Mouse (Mus musculus) stomach, postnatal 0 days (tissue): ENCODE results near the gene Fam163a. TPM values are rescaled to one million over a fixed set of nuclear protein-coding genes. Genes with fewer than 3 reads are reported as not detected.

ENCODE experiments used
- ATAC-seq: fragments of 200-750 bp; cut with Nextera tagmentation; 2 replicates; pipeline ENCODE4 v1.8.0; 2017; ENCODE audit not compliant: low FRiP score, low TSS enrichment
- DNase-seq: peaks from one replicate; pipeline ENCODE4 v3.0.0-alpha.2; 2016; ENCODE audit warnings: low spot score
- H3K27ac ChIP-seq: fragments of 300-500 bp; sonication (generic); replicated peaks from 2 replicates; pipeline ENCODE4 v1.5.1; 2014; ENCODE audit warnings: mild to moderate bottlenecking, control low read depth
- H3K27me3 ChIP-seq: fragments of 300-500 bp; sonication (generic); 2 replicates; pipeline ENCODE4 v1.6.1; 2014; ENCODE audit warnings: low read length; ENCODE audit not compliant: control insufficient read depth, insufficient read depth
- H3K36me3 ChIP-seq: fragments of 300-500 bp; sonication (generic); 2 replicates; pipeline ENCODE4 v1.6.1; 2014; ENCODE audit warnings: low read length, mixed read lengths; ENCODE audit not compliant: control insufficient read depth, insufficient read depth
- H3K4me1 ChIP-seq: fragments of 300-500 bp; sonication (generic); replicated peaks from 2 replicates; pipeline ENCODE4 v1.6.1; 2014; ENCODE audit warnings: antibody characterized with exemption; ENCODE audit not compliant: control insufficient read depth, insufficient read depth
- H3K4me2 ChIP-seq: fragments of 300-500 bp; sonication (generic); replicated peaks from 2 replicates; pipeline ENCODE4 v1.6.1; 2014; ENCODE audit warnings: low read depth, mild to moderate bottlenecking, control low read depth, moderate library complexity
- H3K4me3 ChIP-seq: fragments of 300-500 bp; sonication (generic); 2 replicates; pipeline ENCODE4 v1.5.1; 2014; ENCODE audit warnings: low read depth, low read length, control low read depth
- H3K9ac ChIP-seq: fragments of 300-500 bp; sonication (generic); 2 replicates; pipeline ENCODE4 v1.6.1; 2014; ENCODE audit warnings: mild to moderate bottlenecking, low read length, control low read depth, mixed read lengths
- H3K9me3 ChIP-seq: fragments of 300-500 bp; sonication (generic); 2 replicates; pipeline ENCODE4 v1.6.1; 2016; ENCODE audit warnings: low read length; ENCODE audit not compliant: control insufficient read depth
- CTCF ChIP-seq: IDR thresholded peaks from 2 replicates; pipeline ENCODE4 v1.5.1; 2016; ENCODE audit warnings: antibody characterized with exemption, low read depth, mild to moderate bottlenecking, moderate library complexity
- EP300 ChIP-seq: optimal IDR thresholded peaks from 2 replicates; pipeline ENCODE3; 2016; ENCODE audit warnings: antibody characterized with exemption
- WGBS: fragments of 180-500 bp; shearing (Covaris S2); extraction: QIAGEN DNeasy Blood & Tissue Kit; methylation state at CpG from one replicate; pipeline ENCODE4 v1.1.7; 2014; 5-methylcytosine and 5-hydroxymethylcytosine counted together
- polyA plus RNA-seq: library from polyadenylated mRNA; unstranded; fragments of >200 nt; fragmentation: Nextera tagmentation; extraction: Ambion mirVana; gene quantifications from 2 replicates; pipeline ENCODE4 v1.2.1, GENCODE M21; 2015

Fam163a gene
- polyA plus RNA-seq, 1 experiment from 2014 or later = 1.2 TPM

DNA sequence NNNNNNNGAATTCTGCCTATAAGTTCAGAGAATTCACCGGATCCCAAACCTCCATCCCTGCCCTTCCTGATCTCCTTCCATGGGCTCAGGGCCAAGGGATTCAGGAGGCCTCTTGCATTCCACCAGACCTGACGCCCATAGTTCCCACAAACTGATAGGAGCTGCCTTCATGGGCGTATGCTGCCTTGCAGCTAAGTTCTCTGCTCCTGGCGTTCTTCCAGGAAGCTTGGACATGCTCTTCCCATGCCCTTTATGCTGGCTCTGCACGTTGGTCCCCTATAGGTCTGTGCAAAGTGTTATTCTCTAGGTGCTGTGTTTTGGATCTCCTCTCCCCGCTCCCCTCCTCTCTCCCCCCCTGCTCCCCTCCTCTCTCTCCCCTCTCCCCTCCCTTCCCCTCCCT, 36.1 kb downstream of the Fam163a start:
- no peaks in the 10 kb centered on the region for H3K36me3 ChIP-seq
- peak; percentile 45; the same call in 1 of the 2 replicates for ATAC-seq
- H3K27me3 ChIP-seq = no peaks in the 10 kb centered on the region
- WGBS = 24% methylated on average over 6 of the region's 6 CpGs
- H3K9me3 ChIP-seq = no peaks in the 10 kb centered on the region
- H3K9ac ChIP-seq = no peak overlapping the region
- no peaks in the 10 kb centered on the region for H3K4me1 ChIP-seq
- H3K4me2 ChIP-seq = no peak overlapping the region
- no peak overlapping the region for H3K4me3 ChIP-seq
- H3K27ac ChIP-seq = no peak overlapping the region
- no peak for TF ChIP-seq CTCF
- TF ChIP-seq EP300 = no peak
- peak; percentile 50 for DNase-seq

DNA sequence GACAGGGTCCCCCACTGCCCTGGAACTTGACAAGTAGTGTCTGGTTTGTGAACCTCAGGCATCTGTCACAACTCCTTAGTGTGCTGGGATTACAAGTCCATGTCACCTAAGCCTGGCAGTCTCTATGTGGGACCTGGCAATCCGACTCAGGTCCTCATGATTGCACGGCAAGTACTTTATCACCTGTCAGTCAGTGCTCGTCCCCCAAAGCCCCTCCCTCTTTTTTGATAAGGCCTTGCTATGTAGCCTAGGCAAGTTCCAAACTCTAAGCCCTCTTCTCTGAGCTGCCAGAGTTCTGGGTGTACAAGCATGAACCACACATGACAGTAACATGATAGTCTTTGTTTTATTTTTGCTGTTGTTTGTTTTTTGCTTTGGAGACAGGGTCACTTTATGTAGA, 88.1 kb downstream of the Fam163a start:
- Histone ChIP-seq H3K9me3 (no peaks in the 10 kb centered on the region), H3K9ac (no peak overlapping the region), H3K27ac (no peak overlapping the region), H3K27me3 (0 out of 2 replicates have a peak, but pooled peaks cover 3% of the 10 kb centered on the region), H3K4me3 (no peak overlapping the region), H3K4me2 (no peak overlapping the region), H3K4me1 (no peaks in the 10 kb centered on the region), H3K36me3 (no peaks in the 10 kb centered on the region)
- 51% methylated on average over 3 of the region's 3 CpGs for WGBS
- no peak for DNase-seq
- TF ChIP-seq CTCF (no peak), EP300 (no peak)
- no peak for ATAC-seq

GRCm38 (mm10) chr1:156113884-156114499, 90.8 kb downstream of the Fam163a start:
- Histone ChIP-seq H3K4me1 (no peaks in the 10 kb centered on the region), H3K4me2 (no peak overlapping the region), H3K36me3 (no peaks in the 10 kb centered on the region), H3K27ac (no peak overlapping the region), H3K4me3 (no peak overlapping the region), H3K9me3 (no peaks in the 10 kb centered on the region), H3K9ac (no peak overlapping the region), H3K27me3 (0 out of 2 replicates have a peak, but pooled peaks cover 3% of the 10 kb centered on the region)
- no peak for TF ChIP-seq CTCF
- TF ChIP-seq EP300 = no peak
- ATAC-seq (no peak), DNase-seq (no peak)
- 67% methylated on average over 8 of the region's 8 CpGs for WGBS

DNA sequence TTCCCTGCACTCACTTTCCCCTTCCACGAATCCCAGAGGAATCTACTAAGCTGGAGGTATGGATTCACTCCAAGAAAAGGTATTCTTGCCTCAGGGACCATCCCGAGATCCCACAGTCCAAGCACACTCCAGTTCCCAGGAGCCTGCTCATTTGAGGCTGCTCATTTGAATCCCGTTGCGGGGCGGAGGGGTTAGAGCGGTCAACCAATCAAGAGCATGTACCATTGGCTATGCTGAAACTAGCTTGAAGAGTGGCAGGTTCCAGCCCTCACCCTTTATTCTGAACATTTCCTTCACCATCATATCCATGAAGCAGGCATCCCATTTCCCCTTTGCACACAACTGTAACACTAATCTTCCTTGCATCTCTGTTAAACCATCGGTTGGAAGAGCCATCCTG, 92.7 kb downstream of the Fam163a start:
- no peak overlapping the region for H3K27ac ChIP-seq
- DNase-seq = no peak

GRCm38 (mm10) chr1:156111728-156112127, 93.1 kb downstream of the Fam163a start:
- DNase-seq = no peak
- 25% methylated on average over 12 of the region's 12 CpGs for WGBS
- no peak for ATAC-seq
- no peak overlapping the region for H3K9ac ChIP-seq
- H3K4me1 ChIP-seq = no peaks in the 10 kb centered on the region
- H3K27me3 ChIP-seq = 0 out of 2 replicates have a peak, but pooled peaks cover 3% of the 10 kb centered on the region
- no peak overlapping the region for H3K27ac ChIP-seq
- H3K4me3 ChIP-seq = no peak overlapping the region
- H3K9me3 ChIP-seq = no peaks in the 10 kb centered on the region
- TF ChIP-seq CTCF (no peak), EP300 (no peak)
- no peaks in the 10 kb centered on the region for H3K36me3 ChIP-seq
- no peak overlapping the region for H3K4me2 ChIP-seq

More for the DNA sequence above, 92.7 kb downstream of the Fam163a start:
- Histone ChIP-seq H3K9me3 (no peaks in the 10 kb centered on the region), H3K4me3 (no peak overlapping the region), H3K4me1 (no peaks in the 10 kb centered on the region), H3K27me3 (0 out of 2 replicates have a peak, but pooled peaks cover 3% of the 10 kb centered on the region), H3K9ac (no peak overlapping the region), H3K4me2 (no peak overlapping the region), H3K36me3 (no peaks in the 10 kb centered on the region)
- WGBS = 54% methylated on average over 7 of the region's 7 CpGs
- no peak for TF ChIP-seq CTCF
- no peak for TF ChIP-seq EP300
- no peak for ATAC-seq

DNA sequence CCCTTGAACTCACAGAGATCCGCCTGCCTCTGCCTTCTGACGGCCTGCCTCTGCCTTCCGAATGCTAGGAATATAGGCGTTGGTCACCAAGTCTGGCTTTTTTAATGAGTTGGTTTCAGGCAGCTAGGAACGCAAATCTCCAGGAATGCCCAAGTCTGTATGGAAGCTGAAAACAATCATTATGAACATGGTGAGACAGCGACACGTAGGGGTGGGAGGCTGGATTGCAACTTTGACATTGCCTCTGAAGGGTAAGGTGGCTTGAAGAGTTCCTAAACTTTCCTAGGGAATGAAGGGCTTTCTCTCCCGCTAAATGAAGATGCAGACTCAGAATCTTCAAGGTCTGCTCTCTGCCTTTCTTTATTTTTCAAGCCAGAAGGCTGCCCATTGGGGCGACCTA, 93.7 kb downstream of the Fam163a start:
- no peak overlapping the region for H3K4me2 ChIP-seq
- H3K27me3 ChIP-seq = 0 out of 2 replicates have a peak, but pooled peaks cover 3% of the 10 kb centered on the region
- DNase-seq = peak; percentile 38
- no peak overlapping the region for H3K27ac ChIP-seq
- 71% methylated on average over 9 of the region's 9 CpGs for WGBS
- no peak for ATAC-seq
- TF ChIP-seq CTCF (peak; percentile 59), EP300 (no peak)
- no peaks in the 10 kb centered on the region for H3K4me1 ChIP-seq
- no peak overlapping the region for H3K9ac ChIP-seq
- H3K36me3 ChIP-seq = no peaks in the 10 kb centered on the region
- H3K4me3 ChIP-seq = no peak overlapping the region
- H3K9me3 ChIP-seq = no peaks in the 10 kb centered on the region
